Mouse (Mus musculus): Measurements from ENCODE around the gene Tef.

The Tef gene

GRCm38 (mm10) chr15:81848301-81848700 is 46.1 kb downstream of the Tef start:
- DNase-seq (ENCODE audit: low read depth), result peak; percentile 82

DNA sequence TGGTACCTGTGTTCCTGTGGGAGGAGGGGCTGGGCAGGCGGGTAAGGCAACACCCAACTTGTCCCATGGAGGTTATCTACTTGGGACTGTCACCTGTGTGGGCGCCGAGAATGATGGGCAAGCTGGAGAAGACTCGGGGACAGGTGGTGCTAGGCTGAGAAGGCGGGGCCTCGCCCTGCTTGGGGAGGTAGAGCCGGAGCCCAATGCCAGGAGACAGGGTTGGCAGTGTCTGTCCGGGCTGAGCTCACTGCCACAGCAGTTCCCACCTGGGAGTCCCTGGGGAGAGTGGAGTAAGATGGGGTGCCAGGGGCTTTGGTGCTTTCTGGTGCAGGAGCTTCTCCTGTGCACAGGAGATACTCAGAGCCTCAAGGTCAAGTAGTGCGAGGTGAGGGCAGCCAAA is 46.9 kb downstream of the Tef start:
- no peak for DNase-seq (ENCODE audit: low read depth)

DNA sequence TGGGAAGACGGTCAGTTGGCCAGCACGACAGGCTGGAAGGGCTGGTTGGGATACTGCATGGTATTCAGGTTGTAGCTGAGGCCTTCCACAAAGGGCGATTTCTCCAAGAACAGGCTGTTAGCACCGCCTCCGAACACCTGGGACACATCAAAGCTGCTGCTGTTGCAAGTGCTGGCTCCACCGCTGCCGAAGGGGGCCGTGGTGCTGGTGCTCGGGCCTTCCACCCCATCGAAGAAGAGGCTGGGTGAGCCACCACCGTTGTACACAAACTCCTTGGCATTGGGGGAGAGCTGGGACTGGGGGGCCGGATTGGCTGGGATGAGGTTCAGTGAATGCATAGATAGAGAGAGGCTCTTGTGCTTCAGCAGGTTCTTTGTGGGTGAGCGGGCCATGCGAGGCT is 48.5 kb downstream of the Tef start:
- DNase-seq (ENCODE audit: low read depth), result no peak

- no peak for DNase-seq (ENCODE audit: low read depth)
Measured at GRCm38 (mm10) chr15:81851375-81851774, 49.2 kb downstream of the Tef start.

GRCm38 (mm10) chr15:81852411-81853000 is 50.3 kb downstream of the Tef start:
- no peak for DNase-seq (ENCODE audit: low read depth)

- no peak for DNase-seq (ENCODE audit: low read depth)
Measured at GRCm38 (mm10) chr15:81853081-81853480, 50.9 kb downstream of the Tef start.

DNA sequence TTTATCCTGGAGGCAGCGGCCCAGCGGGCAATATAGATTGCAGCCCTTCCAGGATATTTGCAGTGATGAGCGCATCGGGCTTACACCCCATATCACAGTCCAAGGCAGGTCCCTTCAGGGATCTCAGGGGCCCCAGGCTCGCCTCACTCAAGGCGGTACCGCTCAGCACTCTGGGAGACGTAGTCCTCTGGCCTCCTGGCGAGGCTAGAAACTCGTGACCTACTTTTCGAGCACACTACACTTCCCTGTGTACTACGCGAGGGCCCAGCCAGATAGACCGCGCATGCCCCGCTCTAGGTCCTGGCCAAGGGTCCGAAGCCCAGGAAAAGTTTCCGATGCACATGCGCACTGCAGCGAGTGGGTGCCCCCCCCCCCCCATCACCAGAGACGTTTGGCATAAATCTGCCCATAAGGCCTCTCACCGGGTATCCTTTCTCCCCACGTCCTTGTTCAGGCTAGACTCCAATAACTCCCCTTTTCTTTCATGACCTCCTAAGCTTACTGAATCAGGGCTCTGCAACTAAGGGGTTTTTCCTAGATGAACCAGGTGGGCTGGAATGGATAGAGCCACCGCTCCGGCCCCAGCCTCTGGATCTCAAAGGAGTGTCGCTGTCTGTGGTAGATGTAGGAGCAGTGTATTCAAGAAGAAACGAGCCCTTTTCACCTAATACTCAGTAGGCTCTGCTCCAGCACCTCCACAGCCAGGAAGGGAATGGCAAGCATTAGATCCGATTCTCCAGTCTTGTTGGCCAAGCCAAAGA is 54.0 kb downstream of the Tef start:
- DNase-seq (ENCODE audit: low read depth), result peak; percentile 95

- peak; percentile 34 for DNase-seq (ENCODE audit: low read depth)
Measured at GRCm38 (mm10) chr15:81856938-81857723, 54.9 kb downstream of the Tef start.

GRCm38 (mm10) chr15:81857724-81858116 is 55.5 kb downstream of the Tef start:
- DNase-seq (ENCODE audit: low read depth), result peak; percentile 55

- peak; percentile 94 for DNase-seq (ENCODE audit: low read depth)
Measured at GRCm38 (mm10) chr15:81858138-81858516, 55.9 kb downstream of the Tef start.

- peak; percentile 80 for DNase-seq (ENCODE audit: low read depth)
Measured at GRCm38 (mm10) chr15:81858517-81859329, 56.5 kb downstream of the Tef start, which contains the start of gene Tob2. Gene Tob2 (minus strand): TSS chr15:81858796.

DNA sequence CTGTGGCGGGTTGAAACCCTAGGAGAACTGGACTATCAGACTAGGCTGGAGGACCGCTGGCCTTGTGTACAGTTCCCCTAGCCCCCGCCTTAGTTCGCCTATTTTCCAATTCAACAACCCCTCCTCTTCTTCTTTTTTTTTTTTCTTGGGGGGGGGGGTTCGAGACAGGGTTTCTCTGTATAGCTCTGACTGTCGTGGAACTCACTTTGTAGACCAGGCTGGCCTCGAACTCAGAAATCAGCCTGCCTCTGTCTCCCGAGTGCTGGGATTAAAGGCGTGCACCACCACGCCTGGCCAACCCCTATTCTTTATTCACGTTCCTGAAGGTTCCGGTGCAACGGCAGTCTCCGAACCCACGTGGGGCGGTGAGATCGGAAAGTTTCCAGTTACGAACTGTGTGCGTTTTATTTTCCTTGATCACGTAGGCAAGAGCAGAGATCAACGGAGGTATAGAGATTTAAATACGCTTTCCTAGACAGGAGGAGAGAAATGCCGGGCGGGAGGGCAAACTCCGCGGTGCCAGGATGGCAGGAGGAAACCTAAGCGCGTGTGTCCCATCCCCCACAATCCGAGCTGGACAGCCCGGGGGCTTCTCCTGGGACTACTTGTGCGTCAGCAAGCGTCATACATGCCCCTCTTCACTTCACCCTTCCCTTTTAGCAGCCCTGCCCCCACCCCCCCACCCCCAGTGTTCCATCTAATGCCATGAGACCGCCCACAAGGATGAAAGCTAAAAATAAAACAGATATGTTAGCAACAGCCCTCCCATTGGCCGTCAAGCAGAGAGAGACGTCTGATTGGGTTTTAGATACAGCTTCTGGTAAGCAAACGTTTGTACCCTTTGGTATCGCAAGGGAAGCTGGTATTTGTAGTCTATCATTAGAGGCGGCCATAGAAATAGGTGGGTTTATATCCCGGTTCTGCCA is 57.4 kb downstream of the Tef start:
- DNase-seq (ENCODE audit: low read depth), result peak; percentile 95

DNA sequence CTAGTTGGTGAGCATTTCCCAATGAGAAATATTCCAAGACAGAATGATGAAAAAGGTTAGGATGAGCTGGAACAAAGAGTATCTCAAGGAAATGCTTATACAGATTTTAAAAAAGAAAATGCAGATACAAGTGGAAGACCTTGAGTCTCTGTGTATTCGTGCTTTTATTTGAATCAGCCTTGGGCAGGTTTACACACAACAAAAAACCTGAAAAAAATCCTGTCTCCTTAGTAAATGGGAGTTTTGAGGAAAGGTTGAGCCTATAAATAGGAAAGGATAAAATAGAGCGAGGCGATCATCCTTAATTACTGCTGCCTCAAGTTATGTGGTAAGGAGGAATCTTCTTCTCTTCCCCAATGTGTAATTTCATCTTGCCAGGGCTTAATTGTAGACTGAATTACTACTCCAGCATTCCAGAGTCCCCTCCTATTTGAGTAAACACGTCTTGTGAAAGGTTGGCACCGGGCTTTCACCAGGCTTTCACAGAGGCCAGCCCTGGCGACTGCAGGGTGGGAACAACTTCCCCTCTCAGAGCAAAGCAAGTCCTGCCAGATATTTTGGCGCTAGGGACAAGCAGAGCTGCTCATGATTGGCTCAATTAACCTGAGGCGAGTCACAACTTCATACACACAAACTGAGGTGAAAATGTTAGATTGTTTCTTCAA is 58.4 kb downstream of the Tef start:
- peak; percentile 41 for DNase-seq (ENCODE audit: low read depth)

DNA sequence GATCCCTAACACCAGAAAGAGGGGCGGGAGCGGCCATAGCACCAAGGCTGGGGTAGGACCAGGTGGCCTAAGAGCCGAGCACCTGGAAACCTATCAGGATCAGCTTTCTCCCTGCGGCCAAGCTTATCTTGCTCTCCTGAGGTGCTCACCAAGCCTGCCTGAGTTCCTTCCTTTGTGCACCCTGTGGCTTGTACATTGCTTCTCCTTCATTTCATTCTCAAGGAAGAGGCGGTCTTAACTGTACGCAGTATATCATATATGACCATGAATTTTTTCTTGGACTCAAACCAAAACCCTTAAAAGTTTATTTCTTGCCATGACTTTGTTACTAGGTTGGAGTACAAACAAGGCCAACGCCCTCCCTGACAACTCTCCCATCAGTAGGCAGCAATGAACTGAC is 62.0 kb downstream of the Tef start:
- no peak for DNase-seq (ENCODE audit: low read depth)

DNA sequence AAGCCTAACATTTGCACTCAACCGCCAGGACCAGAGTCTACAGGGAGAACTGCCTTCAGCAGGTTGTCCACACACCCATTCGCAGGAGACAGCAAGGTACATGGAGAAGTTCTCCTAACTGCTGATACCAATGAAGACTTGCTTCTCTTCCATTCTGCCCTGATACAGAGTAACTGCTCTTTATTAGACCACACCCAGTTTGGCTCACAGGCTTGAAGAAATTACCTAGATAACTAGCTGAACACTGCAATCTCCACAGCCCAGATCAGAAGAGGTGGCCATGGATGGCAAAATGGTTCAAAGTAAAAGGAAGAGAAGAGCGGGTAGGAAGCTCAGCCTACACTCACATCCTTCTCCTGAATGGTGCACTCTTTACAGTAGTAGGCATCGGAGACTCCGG is 67.8 kb downstream of the Tef start:
- DNase-seq (ENCODE audit: low read depth), result no peak

DNA sequence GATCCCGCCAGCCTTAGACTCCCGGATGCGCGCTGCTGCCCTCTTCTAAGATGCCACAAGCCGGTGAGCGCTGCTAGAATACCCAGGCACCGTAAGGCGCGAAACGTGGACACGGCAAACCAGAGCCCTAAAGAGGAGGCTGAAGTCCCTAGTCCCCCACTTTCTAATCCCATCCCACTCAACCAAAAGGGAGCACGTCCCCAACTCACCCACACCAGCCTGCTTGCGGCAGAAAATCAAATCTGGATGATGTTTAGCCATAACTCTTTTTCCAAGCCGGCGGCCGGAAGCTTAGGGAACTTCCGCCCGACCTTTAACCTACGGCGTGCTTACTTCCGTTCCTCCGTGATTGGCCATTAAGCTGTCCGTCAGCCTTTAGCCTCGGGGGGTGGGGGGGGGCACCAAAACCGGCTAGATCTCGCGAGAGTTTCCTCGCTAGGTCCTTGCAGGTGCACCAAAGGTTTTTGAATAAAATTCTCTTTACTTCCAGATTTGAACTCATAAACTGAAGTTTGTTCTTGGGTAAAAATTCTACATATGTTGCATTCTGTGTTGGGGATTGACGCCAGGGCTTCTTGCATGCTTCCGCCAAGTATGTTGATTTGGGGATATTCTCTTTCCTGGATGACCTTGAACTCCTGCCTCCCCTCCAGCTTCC is 69.5 kb downstream of the Tef start, which contains the start of gene Phf5a:
Phf5a (minus strand) TSS at position 308 of the 658 bp plus-strand sequence.
- DNase-seq (ENCODE audit: low read depth), result peak; percentile 98

- peak; percentile 100 for DNase-seq (ENCODE audit: low read depth)
Measured at GRCm38 (mm10) chr15:81872262-81873136, 70.3 kb downstream of the Tef start, which contains the start of gene Aco2. Gene Aco2 (plus strand): TSS chr15:81872309.
